Mouse (Mus musculus) erythroid progenitor cell, adult 5-6 weeks (primary cell): ENCODE measurements around the gene Ldlrad3. TPM values are rescaled to one million over a fixed set of nuclear protein-coding genes. Genes with fewer than 3 reads are reported as not detected.

Source experiments
- ATAC-seq: replicated peaks from 2 replicates; pipeline ENCODE4 v1.8.0; 2016; ENCODE audit warnings: moderate number of reproducible peaks, mild to moderate bottlenecking, moderate TSS enrichment, inconsistent platforms; ENCODE audit not compliant: poor library complexity, low FRiP score, severe bottlenecking
- total RNA-seq, 2 experiments: library from RNA; stranded (forward) in 1 of 2; stranded (reverse) in 1 of 2; fragments of 150-400 nt in 1 of 2; fragments of 186-747, 209-891 nt in 1 of 2; gene quantifications; 2 replicates each; pipeline versions ENCODE4 v1.2.3 to v1.2.4; 2015 to 2017; ENCODE audit warnings: low replicate concordance in 2 of 2

The Ldlrad3 gene
- total RNA-seq (2015; ENCODE audit: low replicate concordance), result 2.9 and 8.8 TPM in 2 replicates
- 0.39 and 2.2 TPM in 2 replicates for total RNA-seq (2017; ENCODE audit: low replicate concordance)

GRCm38 (mm10) chr2:102185951-102186561 lies at the start of gene Ldlrad3:
Ldlrad3 (minus strand) TSS chr2:102186385.
- ATAC-seq, result peak; percentile 91

DNA sequence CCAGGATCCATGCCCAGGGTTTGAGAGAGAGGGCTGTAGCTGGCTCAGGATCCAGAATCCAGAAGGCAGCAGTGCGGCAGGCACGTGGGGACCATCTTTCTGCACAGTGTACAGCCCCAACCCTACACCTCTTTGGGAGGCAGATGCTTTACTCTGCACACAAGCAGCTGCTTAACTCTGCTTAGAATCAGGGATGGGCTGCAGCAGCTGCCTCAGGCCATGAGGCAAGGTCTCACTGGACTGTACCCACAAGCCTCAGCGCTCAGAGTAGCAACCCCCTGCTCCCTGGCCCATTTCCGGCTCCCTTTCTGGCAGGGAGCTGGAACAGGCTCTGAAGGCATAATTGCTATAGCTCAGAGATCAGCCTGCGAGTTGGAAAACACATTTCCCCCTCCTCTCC lies 45.3 kb upstream of the Ldlrad3 start:
- ATAC-seq, result no peak

DNA sequence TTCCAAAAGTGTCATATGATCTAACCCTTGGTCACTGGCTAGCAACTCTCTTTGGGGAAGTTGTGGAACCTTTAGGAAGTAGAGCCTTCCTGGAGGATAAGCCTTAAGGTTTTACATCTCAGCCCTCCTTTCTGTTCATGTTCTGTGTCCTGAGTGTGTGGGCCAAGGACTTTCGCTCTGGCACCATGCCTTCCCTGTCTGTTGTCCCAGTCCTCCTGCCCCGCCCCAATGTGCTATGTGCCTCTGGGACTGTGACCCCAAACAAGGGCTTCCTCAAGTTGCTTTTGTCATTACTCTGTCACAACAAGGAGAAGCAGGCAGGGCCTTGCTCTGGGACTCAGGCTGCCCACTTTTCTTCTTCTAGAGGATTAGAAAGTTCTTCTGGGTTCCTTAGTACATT lies 42.9 kb upstream of the Ldlrad3 start:
- no peak for ATAC-seq

- no peak for ATAC-seq
Observed at GRCm38 (mm10) chr2:102228331-102228730, 42.1 kb upstream of the Ldlrad3 start.

DNA sequence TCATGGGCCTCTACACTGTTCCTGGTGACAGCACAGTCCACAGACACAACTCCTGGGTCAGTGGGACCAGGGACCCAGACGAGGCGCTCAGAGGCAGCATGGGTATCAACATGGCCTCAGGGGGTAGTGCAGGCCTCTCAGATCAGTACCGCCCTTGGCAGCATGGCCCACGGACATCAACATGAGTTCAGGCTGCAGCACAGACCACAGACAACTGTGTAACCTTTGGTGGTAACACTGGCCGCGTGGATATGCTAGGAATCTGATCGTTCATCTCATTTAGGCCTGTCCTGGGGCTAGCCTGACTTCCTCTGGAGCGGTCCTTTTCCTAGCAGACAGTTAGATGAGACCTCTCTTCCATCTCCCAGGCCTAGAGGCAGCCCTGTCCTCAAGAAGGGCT lies 41.7 kb upstream of the Ldlrad3 start:
- no peak for ATAC-seq

- ATAC-seq, result no peak
Observed at GRCm38 (mm10) chr2:102226274-102226673, 40.1 kb upstream of the Ldlrad3 start.

DNA sequence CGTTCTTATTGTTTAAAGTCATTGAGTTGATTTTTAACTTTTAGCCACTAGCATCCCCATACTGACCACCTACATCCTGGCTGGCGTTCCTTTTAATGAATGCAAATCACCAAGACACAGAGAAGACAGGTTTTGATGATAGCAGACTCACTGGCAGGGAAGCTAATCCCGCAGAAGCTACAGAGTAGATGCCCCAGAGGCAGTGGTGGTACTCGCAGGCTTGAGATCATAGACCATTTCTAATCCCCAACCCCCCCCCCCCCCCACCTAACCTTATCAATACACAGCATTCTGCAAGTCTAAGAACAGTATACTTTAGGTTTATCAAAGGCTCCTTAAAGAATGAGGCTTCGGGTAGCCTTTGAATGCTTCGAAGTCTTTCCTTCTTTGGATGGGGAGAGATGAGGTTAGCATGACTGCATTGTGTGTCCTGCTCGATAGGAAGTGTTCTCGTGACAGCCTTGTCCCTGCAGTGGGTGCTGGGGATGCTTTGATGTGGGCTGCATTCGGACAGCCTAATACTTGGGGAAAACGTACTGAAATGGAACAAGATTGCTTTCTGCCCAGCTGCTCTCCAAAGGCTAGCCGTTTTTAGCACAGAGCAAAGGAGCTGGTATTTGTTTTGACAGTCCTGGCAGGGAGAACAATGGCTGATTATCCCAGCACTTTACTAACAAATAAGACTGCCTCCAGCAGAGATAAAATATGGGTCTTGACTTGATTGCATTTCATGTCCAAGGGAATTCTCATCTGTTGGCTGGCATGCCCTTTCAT lies 37.4 kb upstream of the Ldlrad3 start:
- no peak for ATAC-seq

DNA sequence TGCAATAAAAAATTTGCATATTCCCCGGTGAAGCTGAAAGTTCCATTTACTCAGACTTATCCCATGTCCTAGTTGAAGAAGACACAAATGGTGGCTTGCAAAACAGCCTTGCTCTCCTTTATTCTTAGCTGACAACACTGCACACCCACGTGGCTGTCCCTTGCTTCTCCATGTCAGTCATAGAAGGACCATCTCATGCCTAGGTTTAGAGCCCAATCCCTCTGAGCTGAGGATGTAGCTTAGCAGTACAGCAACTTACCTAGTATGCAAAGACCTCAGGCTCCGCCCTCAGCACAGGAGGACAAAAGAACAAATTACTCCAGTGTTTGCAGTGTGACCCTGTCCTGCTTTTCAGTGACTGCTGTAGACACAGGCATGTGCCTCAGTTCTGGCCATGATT lies 36.6 kb upstream of the Ldlrad3 start:
- ATAC-seq, result no peak

DNA sequence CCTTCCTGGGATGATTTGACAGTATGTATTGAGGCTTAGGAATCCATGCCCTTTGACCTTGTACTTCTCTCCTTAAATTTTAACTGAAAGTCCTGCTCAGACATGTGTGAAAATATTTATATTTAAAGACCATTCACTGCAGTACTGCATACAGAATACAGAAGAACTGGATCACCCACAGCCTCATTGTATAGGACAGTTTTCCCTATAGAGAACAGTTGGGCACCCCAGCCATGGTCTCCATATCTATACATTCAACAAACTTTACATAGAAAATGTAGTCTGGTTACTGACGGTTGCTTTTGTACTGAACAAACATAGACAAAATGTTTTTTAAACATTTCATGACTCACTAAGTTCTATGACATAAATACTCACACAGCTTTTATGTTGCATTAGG lies 30.6 kb upstream of the Ldlrad3 start:
- ATAC-seq, result no peak

DNA sequence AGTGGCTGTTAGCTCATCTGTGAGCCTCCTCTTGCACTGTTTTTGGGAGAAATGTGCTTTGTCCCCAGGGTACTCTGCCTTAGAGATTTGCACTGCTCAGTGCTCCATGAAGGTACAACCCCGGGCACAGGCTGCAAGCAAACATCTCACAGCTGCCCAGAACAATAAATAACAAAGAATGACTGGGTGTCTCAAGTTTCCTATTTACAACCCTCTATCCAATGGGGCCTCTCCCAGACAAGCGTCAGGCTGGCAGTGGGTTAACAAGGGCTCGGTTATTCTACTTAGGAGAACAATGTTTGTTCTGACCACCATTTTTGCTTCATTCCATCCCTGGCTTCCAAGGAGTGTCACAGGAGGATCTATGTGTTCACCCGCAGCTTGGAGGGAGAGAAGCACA lies 25.9 kb upstream of the Ldlrad3 start:
- ATAC-seq, result no peak

- ATAC-seq, result no peak
Observed at GRCm38 (mm10) chr2:102205672-102206399, 19.7 kb upstream of the Ldlrad3 start.

DNA sequence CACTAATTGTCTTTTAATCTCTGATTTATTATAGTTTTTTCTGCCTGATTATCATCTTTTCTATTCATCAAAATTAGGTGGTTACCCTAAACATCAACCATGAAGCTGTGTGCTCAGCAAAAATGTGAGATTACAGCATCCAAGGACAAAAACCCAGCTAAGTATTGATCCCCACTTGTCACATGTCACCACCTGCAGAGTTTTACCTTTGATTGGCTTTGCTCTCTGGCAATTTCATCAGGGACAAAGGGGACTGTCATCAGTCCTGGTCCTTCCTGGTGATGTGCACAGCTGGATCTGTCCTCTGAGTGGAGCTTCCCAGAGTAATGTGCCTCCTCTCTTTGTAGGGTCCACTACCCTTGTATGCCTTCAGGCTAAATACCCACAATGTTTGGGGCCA lies 17.3 kb upstream of the Ldlrad3 start:
- no peak for ATAC-seq

DNA sequence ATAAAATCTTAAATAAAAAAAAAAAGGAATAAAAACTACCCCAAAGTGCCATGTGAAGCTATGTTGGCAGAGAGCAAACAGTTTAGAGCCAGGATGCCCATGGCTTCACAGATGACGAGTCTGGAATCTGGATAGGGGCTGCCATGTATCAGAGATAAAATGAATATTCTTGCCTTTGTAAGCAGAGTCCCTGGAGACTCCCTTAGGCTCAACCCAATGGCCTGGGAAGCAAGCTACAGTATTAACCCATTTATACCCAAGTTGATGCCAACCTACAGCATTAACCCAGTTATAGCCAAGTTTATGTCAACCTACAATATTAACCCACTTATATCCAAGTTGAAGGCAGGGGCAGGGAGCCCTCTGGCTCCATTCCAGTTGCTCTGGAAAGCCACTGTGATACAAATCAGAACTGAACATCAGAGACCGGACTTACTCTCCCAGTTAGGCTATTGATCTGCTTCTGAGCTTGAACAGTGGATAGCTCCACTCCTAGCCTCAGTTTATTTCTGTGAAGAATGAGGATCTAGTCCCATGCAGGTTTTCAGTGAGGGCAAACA lies 16.1 kb upstream of the Ldlrad3 start:
- no peak for ATAC-seq

GRCm38 (mm10) chr2:102201198-102201948 lies 15.2 kb upstream of the Ldlrad3 start:
- no peak for ATAC-seq

DNA sequence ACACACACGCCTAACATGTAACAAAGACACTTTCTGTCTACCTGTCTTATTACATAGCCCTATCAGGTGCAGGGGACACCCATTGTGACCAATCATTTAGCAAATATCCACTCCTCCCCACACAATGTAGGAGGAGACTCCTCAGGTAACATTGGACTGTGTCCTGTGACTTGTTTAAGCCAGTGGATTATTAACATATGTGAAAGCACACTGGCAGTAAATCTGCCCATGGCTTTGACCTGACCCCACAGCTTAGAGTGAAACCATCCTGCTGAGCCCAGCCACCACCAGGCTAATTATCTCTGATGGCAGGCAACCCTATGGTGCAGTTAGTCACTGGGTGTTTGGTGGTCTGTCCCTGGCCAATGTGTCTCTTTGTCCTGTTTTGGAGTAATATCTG lies 11.1 kb upstream of the Ldlrad3 start:
- no peak for ATAC-seq

DNA sequence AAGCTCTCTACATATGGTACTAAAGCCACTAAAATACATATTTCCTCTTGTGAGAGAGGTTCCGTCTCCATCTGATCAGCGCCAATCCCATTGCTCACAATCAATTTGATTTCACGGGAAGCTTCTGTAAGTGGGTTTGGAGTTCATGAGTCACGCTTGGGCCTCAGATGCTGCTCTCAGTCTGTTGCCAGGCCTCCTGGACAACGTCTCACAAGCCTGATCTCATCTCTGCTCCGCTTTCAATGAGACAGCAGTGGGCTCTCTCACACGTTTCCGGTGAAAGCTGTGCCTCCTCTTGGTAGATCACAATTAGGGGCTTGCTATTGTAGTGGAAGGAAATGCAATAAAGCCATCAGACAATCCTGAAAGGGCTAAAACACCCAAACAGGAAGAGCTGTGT lies 10.5 kb upstream of the Ldlrad3 start:
- ATAC-seq, result no peak

- ATAC-seq, result no peak
Observed at GRCm38 (mm10) chr2:102195494-102195893, 9.3 kb upstream of the Ldlrad3 start.

DNA sequence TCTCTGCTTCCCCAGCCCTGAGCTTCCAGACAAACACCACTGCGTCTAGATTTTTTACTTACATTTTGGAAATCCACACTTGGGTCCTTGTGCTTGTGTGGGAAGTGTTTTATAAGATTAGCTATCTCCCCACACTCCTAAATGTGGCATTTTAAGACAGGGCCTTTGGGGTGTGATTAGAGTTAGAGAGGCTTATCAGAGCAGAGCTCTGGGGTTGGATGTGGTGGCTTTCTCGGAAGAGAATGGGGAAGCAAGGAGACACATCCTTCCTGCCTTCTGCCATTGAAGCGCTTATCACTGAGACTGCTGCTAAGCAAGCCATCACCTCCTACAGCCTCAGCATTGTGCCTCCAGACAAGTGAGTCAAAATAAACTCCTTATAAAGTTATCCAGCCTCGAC lies 8.1 kb upstream of the Ldlrad3 start:
- ATAC-seq, result no peak

DNA sequence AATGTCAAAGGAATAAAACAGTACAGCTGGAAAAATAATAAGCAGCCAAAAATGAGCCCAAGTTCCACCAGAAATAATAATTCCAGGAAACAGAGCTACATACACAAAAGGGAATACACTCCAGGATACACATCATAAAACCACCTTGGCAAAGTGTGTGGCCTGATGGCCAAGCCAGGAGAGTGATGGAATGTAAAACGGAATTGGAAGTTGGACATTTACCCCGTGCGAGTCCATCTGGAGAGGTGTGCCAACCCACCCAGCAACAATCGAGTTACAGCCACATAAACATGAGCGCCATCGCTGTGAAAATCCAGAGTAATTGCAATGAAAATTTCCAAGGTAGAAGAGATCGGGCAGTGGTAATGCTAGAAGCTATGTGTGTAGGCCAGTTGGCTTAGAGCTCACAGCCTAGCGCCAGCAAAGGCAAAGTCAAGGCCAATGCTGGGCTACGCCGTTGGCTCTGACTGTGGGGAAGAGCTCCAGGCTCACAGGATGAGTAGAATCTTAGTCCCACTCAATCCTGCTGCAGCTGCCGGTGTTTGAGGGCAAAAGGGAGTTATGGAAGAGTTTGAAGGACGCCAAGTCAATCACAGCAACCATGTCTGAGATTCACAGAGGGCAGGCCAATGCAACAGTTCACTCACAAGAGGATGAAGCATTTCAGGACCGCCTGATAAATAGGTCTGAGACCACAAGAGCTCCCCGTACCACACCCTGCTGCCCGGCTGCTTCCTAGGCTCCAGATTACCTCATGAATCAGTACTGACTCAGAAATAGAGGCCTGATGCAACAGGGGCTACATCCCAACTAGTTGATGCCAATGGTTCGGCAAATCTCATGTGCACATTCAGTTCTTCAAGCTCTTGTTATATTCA lies 7.0 kb upstream of the Ldlrad3 start:
- no peak for ATAC-seq
